Mouse (Mus musculus) midbrain, embryonic 13.5 days (tissue): ENCODE data around the gene Ing1. TPM values are rescaled to one million over a fixed set of nuclear protein-coding genes. Genes with fewer than 3 reads are reported as not detected.

Source experiments
- ATAC-seq: fragments of 200-750 bp; cut with Nextera tagmentation; 2 replicates; pipeline ENCODE4 v1.8.0; 2017; ENCODE audit warnings: mild to moderate bottlenecking, moderate TSS enrichment, moderate library complexity
- H3K27ac ChIP-seq: fragments of 300-500 bp; sonication (generic); 2 replicates; pipeline ENCODE4 v1.5.1; 2015; ENCODE audit warnings: inconsistent platforms, mild to moderate bottlenecking, moderate library complexity
- H3K27me3 ChIP-seq: fragments of 300-500 bp; sonication (generic); 2 replicates; pipeline ENCODE4 v1.6.1; 2015; ENCODE audit warnings: mild to moderate bottlenecking, inconsistent platforms
- H3K36me3 ChIP-seq: fragments of 300-500 bp; sonication (generic); 2 replicates; pipeline ENCODE4 v1.6.1; 2015; ENCODE audit warnings: mild to moderate bottlenecking, inconsistent platforms
- H3K4me1 ChIP-seq: fragments of 300-500 bp; sonication (generic); replicated peaks from 2 replicates; pipeline ENCODE4 v1.6.1; 2015; ENCODE audit warnings: inconsistent platforms
- H3K4me2 ChIP-seq: fragments of 300-500 bp; sonication (generic); replicated peaks from 2 replicates; pipeline ENCODE4 v1.6.1; 2015; ENCODE audit warnings: moderate library complexity, mild to moderate bottlenecking, inconsistent platforms
- H3K4me3 ChIP-seq: fragments of 300-500 bp; sonication (generic); replicated peaks from 2 replicates; pipeline ENCODE4 v1.5.1; 2015; ENCODE audit warnings: mild to moderate bottlenecking, inconsistent platforms
- H3K9ac ChIP-seq: fragments of 300-500 bp; sonication (generic); replicated peaks from 2 replicates; pipeline ENCODE4 v1.6.1; 2015; ENCODE audit warnings: mild to moderate bottlenecking, inconsistent platforms
- H3K9me3 ChIP-seq: fragments of 300-500 bp; sonication (generic); 2 replicates; pipeline ENCODE4 v1.6.1; 2016; ENCODE audit warnings: mild to moderate bottlenecking, inconsistent platforms
- WGBS: fragments of 180-500 bp; shearing (Covaris S2); methylation state at CpG from one replicate; pipeline ENCODE4 v1.1.7; 2015; 5-methylcytosine and 5-hydroxymethylcytosine counted together
- polyA plus RNA-seq: library from polyadenylated mRNA; unstranded; fragments of >200 nt; fragmentation: Nextera tagmentation; extraction: Ambion mirVana; gene quantifications from 2 replicates; pipeline ENCODE4 v1.2.1, GENCODE M21; 2015

The Ing1 gene
- polyA plus RNA-seq, result 46.1 and 46.7 TPM in 2 replicates

GRCm38 (mm10) chr8:11554799-11555719, at the start of gene Ing1:
Ing1 (plus strand) TSS chr8:11555571.
- peak within 1 kb of the TSS; percentile 100 for H3K27ac ChIP-seq
- peak within 1 kb of the TSS; percentile 89 for H3K4me3 ChIP-seq
- H3K36me3 ChIP-seq, result no peaks in the 10 kb centered on the region
- no peaks in the 10 kb centered on the region for H3K9me3 ChIP-seq
- H3K27me3 ChIP-seq, result peaks cover 3% of the 10 kb centered on the region; the same call in 1 of the 2 replicates
- H3K4me2 ChIP-seq, result peak within 1 kb of the TSS; percentile 78
- peak within 1 kb of the TSS; percentile 93 for H3K9ac ChIP-seq
- WGBS, result under 1% methylated on average over 52 of the region's 52 CpGs
- H3K4me1 ChIP-seq, result peaks cover 35% of the 10 kb centered on the region
- peak; percentile 84 for ATAC-seq

GRCm38 (mm10) chr8:11506074-11506473, 49.3 kb upstream of the Ing1 start:
- Histone ChIP-seq H3K4me2 (no peak overlapping the region), H3K36me3 (peaks cover 90% of the 10 kb centered on the region), H3K27ac (no peak overlapping the region), H3K27me3 (no peaks in the 10 kb centered on the region), H3K9ac (no peak overlapping the region), H3K4me3 (no peak overlapping the region), H3K4me1 (no peaks in the 10 kb centered on the region), H3K9me3 (no peaks in the 10 kb centered on the region)
- WGBS, result 84% methylated on average over 14 of the region's 14 CpGs
- no peak for ATAC-seq

GRCm38 (mm10) chr8:11506802-11507201, 48.6 kb upstream of the Ing1 start:
- Histone ChIP-seq H3K4me3 (no peak overlapping the region), H3K4me2 (no peak overlapping the region), H3K9ac (no peak overlapping the region), H3K4me1 (no peaks in the 10 kb centered on the region), H3K9me3 (no peaks in the 10 kb centered on the region), H3K36me3 (peaks cover 97% of the 10 kb centered on the region), H3K27me3 (no peaks in the 10 kb centered on the region), H3K27ac (no peak overlapping the region)
- 0 out of 2 replicates have a peak, but pooled peaks have one; percentile 9 for ATAC-seq
- 74% methylated on average over 6 of the region's 6 CpGs for WGBS

GRCm38 (mm10) chr8:11508880-11509279, 46.5 kb upstream of the Ing1 start:
- Histone ChIP-seq H3K4me2 (no peak overlapping the region), H3K4me3 (no peak overlapping the region), H3K27me3 (no peaks in the 10 kb centered on the region), H3K9ac (no peak overlapping the region), H3K4me1 (no peaks in the 10 kb centered on the region), H3K9me3 (no peaks in the 10 kb centered on the region), H3K27ac (no peak overlapping the region), H3K36me3 (peaks cover 98% of the 10 kb centered on the region)
- ATAC-seq, result no peak
- 88% methylated on average over 10 of the region's 10 CpGs for WGBS

GRCm38 (mm10) chr8:11510971-11511370, 44.4 kb upstream of the Ing1 start:
- no peak for ATAC-seq

GRCm38 (mm10) chr8:11512711-11513110, 42.7 kb upstream of the Ing1 start:
- Histone ChIP-seq H3K27ac (no peak overlapping the region), H3K4me2 (no peak overlapping the region), H3K9ac (no peak overlapping the region), H3K9me3 (no peaks in the 10 kb centered on the region), H3K4me3 (no peak overlapping the region), H3K36me3 (peaks cover 97% of the 10 kb centered on the region), H3K4me1 (no peaks in the 10 kb centered on the region), H3K27me3 (no peaks in the 10 kb centered on the region)
- no peak for ATAC-seq
- 90% methylated on average over 9 of the region's 9 CpGs for WGBS

More at GRCm38 (mm10) chr8:11510971-11511370, 44.4 kb upstream of the Ing1 start:
- Histone ChIP-seq H3K4me1 (no peaks in the 10 kb centered on the region), H3K27me3 (no peaks in the 10 kb centered on the region), H3K9ac (no peak overlapping the region), H3K4me2 (no peak overlapping the region), H3K4me3 (no peak overlapping the region), H3K36me3 (peaks cover 98% of the 10 kb centered on the region), H3K9me3 (no peaks in the 10 kb centered on the region), H3K27ac (no peak overlapping the region)
- 89% methylated on average over 5 of the region's 5 CpGs for WGBS

- WGBS, result 93% methylated on average over 5 of the region's 5 CpGs
These were observed 42.1 kb upstream of the Ing1 start for GRCm38 (mm10) chr8:11513247-11513646.

GRCm38 (mm10) chr8:11516292-11516691, 39.1 kb upstream of the Ing1 start:
- Histone ChIP-seq H3K4me3 (no peak overlapping the region), H3K9me3 (no peaks in the 10 kb centered on the region), H3K4me1 (no peaks in the 10 kb centered on the region), H3K36me3 (peaks cover 91% of the 10 kb centered on the region), H3K9ac (no peak overlapping the region), H3K27me3 (no peaks in the 10 kb centered on the region), H3K27ac (no peak overlapping the region), H3K4me2 (no peak overlapping the region)
- ATAC-seq, result no peak
- 93% methylated on average over 9 of the region's 9 CpGs for WGBS

More at GRCm38 (mm10) chr8:11513247-11513646, 42.1 kb upstream of the Ing1 start:
- peaks cover 98% of the 10 kb centered on the region for H3K36me3 ChIP-seq
- no peaks in the 10 kb centered on the region for H3K27me3 ChIP-seq
- H3K9me3 ChIP-seq, result no peaks in the 10 kb centered on the region
- no peaks in the 10 kb centered on the region for H3K4me1 ChIP-seq
- no peak for ATAC-seq
- no peak overlapping the region for H3K4me2 ChIP-seq
- H3K4me3 ChIP-seq, result no peak overlapping the region
- H3K27ac ChIP-seq, result no peak overlapping the region
- no peak overlapping the region for H3K9ac ChIP-seq

- H3K36me3 ChIP-seq, result peaks cover 89% of the 10 kb centered on the region
These were observed 37.9 kb upstream of the Ing1 start for GRCm38 (mm10) chr8:11517366-11518055.

GRCm38 (mm10) chr8:11518056-11518396, 37.3 kb upstream of the Ing1 start:
- Histone ChIP-seq H3K27ac (no peak overlapping the region), H3K4me2 (no peak overlapping the region), H3K27me3 (no peaks in the 10 kb centered on the region), H3K9ac (no peak overlapping the region), H3K36me3 (peaks cover 84% of the 10 kb centered on the region), H3K9me3 (no peaks in the 10 kb centered on the region), H3K4me3 (no peak overlapping the region), H3K4me1 (no peaks in the 10 kb centered on the region)
- no peak for ATAC-seq
- 93% methylated on average over 6 of the region's 6 CpGs for WGBS

More at GRCm38 (mm10) chr8:11517366-11518055, 37.9 kb upstream of the Ing1 start:
- Histone ChIP-seq H3K4me3 (no peak overlapping the region), H3K27ac (no peak overlapping the region), H3K27me3 (no peaks in the 10 kb centered on the region), H3K9ac (no peak overlapping the region), H3K4me1 (no peaks in the 10 kb centered on the region), H3K4me2 (no peak overlapping the region), H3K9me3 (no peaks in the 10 kb centered on the region)
- ATAC-seq, result no peak
- WGBS, result 92% methylated on average over 16 of the region's 16 CpGs

GRCm38 (mm10) chr8:11518676-11519075, 36.7 kb upstream of the Ing1 start:
- Histone ChIP-seq H3K4me2 (no peak overlapping the region), H3K9me3 (no peaks in the 10 kb centered on the region), H3K27me3 (no peaks in the 10 kb centered on the region), H3K36me3 (peaks cover 77% of the 10 kb centered on the region), H3K9ac (no peak overlapping the region), H3K27ac (no peak overlapping the region), H3K4me3 (no peak overlapping the region), H3K4me1 (no peaks in the 10 kb centered on the region)
- 91% methylated on average over 11 of the region's 11 CpGs for WGBS
- no peak for ATAC-seq

- 87% methylated on average over 3 of the region's 3 CpGs for WGBS
- no peaks in the 10 kb centered on the region for H3K9me3 ChIP-seq
- peaks cover 47% of the 10 kb centered on the region for H3K36me3 ChIP-seq
- no peaks in the 10 kb centered on the region for H3K4me1 ChIP-seq
- H3K27me3 ChIP-seq, result no peaks in the 10 kb centered on the region
- H3K9ac ChIP-seq, result no peak overlapping the region
- no peak overlapping the region for H3K27ac ChIP-seq
- no peak overlapping the region for H3K4me2 ChIP-seq
- no peak overlapping the region for H3K4me3 ChIP-seq
- no peak for ATAC-seq
These were observed 32.0 kb upstream of the Ing1 start for GRCm38 (mm10) chr8:11523331-11523730.
